Mouse (Mus musculus): Measurements from ENCODE around the gene Tbc1d2. TPM values are rescaled to one million over a fixed set of nuclear protein-coding genes. Genes with fewer than 3 reads are reported as not detected.

Gene Tbc1d2
- 75.8 and 113 TPM in 2 replicates for total RNA-seq (2023)

GRCm38 (mm10) chr4:46650086-46650753, at the start of gene Tbc1d2:
Tbc1d2 (minus strand) TSS chr4:46650209.

DNA sequence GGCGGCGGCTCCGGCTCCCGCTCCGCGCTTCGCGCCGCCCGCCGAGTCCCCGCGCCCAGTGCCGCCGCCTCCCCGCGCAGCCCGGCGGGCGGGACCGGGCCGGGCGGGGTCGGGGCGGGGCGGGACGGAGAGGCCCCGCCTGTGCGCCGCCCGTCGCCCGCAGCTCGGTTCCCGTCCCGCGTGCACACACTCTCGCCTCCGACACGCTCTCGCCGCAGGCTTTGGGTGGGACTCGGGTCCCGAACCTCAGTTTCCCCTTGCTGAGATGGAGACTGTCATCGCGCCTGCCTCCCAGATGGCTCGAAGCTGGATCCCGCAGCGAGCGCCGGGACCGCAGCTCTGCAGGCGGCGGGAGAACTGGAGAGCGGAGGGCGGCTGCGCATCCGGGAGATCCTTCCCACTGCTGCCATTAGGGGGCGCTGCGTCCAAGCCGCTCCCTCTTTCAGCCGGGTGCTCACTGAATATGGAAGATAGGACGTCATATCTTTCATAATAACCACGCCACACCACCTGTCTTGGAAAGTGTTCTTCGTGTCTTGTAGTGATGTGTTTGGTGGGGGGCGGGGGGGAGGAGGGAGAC, 48.1 kb downstream of the Tbc1d2 start, which contains the start of gene Coro2a:
Gene Coro2a (minus strand): TSS at position 359 of the 580 bp plus-strand sequence.

Other genes with a start within 250 kb of the Tbc1d2 start
- gene Hemgn, start 236.7 kb downstream of the Tbc1d2 start, total RNA-seq (2023) = 1.0 and 2.2 TPM in 2 replicates
- 150 and 213 TPM in 2 replicates for gene Anp32b, start 199.3 kb downstream of the Tbc1d2 start, total RNA-seq (2023)
- gene Nans, start 161.0 kb downstream of the Tbc1d2 start, total RNA-seq (2023) = 23.8 and 34.8 TPM in 2 replicates
- gene Trim14, start 114.1 kb downstream of the Tbc1d2 start, total RNA-seq (2023) = 15.1 and 18.4 TPM in 2 replicates
- 36.7 and 47.0 TPM in 2 replicates for gene Coro2a, start 48.0 kb downstream of the Tbc1d2 start, total RNA-seq (2023)

All from neutrophil, adult 65 days (primary cell).